Mouse (Mus musculus) retina, adult 2 months (tissue): ENCODE data around the gene Entpd4b.
"Not testable (repeated sequence)": the region's sequence is repeated elsewhere in the genome, so short reads cannot be mapped to it uniquely, and the experiment has no call there.

Source experiments
- DNase-seq: peaks from one replicate; pipeline ENCODE4 v3.0.0-alpha.2; 2012; ENCODE audit warnings: low read depth, low spot score

Gene Entpd4b

DNA sequence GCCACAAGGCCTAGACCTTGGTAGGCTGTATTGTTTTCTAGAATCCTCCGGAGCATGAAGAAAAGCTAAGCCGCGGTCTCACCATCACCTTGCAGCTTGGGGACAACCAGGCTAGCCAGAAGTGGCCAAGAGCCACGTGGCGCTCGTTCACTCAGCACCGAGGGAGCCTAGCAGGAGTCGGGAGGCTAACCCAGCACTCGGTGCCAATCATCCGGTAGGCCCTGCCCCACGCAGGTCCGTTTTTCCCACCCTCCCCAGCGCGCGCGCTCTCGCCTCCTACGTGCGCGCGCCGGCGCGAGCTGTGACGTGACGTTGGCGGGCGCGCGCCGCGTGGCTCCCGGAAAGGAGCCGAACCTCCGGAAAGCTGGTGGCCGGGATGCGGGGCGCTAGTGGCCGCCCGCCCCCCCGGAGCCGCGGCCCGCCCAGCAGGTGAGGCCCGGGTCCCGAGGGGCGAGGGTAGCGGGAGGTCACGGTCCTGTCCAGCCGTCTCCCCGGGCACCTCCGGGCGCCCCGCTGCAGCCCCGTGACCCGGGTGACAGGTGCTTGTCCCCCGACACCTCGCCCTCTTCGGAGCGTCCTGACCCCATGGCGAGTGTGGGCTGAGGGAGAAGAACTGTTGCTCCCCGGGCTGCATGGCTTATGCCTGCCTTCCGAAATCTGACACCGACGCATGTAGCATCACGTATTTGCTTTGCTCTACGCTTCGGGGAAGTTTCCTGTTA, at the start of gene Entpd4b:
Gene Entpd4b (plus strand): TSS at position 315 of the 722 bp plus-strand sequence.
- not testable (repeated sequence) for DNase-seq

DNA sequence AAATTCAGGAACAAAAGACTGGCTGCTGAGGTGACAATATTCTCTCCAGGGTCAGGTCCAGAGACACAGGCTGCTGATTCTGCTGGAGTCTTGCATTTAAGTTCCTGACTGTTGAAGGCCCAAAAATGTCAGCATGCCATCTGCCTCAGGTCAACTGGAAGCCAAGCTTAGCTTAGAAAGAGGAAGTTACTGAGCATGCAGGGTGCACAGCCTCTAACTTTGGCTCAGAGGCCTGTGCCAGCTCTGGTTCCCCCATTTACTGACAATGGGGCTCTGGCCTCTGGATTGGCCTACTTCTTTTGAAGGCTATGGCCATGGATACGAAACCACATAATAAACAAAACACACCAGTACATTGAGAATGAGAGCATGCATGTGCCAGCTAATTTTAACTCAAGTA, 48.2 kb upstream of the Entpd4b start:
- not testable (repeated sequence) for DNase-seq

DNA sequence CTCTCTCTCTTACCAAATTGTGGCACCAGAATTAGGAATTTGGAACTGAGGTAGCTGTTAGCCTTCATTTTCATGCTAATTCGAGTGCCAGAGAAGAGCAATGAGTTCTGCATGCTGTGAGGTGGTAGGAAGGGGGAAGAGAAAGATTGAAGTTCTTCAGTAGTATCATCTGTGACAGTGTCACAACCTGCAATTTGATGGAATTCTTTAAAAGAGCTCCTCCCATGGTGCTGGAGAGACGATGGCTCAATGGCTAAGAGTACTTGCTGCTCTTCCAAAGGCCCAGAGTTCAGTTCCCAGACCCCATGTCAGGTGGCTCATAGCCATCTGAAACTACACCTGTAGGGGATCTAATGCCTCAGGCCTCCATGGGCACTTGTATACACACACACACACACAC, 42.8 kb upstream of the Entpd4b start, which contains the start of gene Gm27179:
Gene Gm27179 (minus strand): TSS at position 101 of the 400 bp plus-strand sequence.
- DNase-seq, result not testable (repeated sequence)

DNA sequence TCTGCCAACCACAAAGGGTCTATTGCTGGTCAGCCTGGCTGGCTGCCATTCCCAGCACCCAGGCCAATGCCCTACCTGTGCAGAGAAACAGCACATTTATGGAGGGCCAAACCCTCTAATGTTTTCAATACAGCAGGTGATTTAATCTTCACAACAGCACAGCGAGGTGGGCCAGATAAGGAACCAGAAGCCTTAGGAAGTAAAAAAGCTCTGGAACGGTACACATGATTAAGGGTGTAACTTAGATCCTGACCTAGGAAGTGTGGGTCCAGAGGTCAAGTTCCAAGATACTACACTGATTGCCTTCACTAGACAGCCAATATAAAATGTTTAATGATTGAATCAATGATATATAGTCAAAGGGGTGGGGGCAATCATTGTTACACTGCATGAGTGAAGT, 34.4 kb upstream of the Entpd4b start:
- not testable (repeated sequence) for DNase-seq

DNA sequence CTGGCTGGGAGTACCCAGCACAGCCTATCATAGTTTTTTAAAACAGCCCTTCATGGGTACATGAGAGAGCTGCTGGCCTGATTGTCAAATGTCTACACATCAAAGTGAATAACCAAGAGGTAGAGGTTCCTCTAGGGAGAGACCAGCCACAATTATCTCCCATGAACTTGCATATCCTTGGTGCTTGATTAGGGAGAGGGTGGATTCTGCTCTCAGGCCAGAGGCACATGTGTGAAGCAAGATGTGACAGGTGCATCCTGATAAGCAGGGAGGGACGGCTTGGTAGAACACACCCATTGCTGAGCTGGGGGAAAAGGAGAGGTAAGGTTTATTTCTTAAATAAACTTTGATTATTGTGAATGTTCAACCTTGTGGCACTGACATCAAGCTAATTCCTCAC, 32.2 kb upstream of the Entpd4b start:
- DNase-seq, result not testable (repeated sequence)

DNA sequence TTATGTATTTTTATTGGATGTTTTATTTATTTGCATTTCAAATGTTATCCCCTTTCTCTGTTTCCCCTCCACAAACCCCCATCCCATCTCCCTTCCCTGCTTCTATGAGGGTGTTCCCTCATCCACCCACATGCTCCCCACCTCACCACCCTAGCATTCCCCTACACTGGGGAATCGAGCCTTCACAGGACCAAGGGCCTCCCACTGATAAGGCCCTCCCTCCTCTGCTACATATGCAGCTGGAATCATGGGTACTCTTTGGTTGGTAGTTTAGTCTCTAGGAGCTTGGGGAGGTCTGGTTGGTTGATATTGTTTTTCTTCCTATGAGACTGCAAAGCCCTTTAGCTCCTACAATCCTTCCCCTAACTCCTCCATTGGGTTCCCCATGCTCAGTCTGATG, 29.0 kb upstream of the Entpd4b start:
- not testable (repeated sequence) for DNase-seq

DNA sequence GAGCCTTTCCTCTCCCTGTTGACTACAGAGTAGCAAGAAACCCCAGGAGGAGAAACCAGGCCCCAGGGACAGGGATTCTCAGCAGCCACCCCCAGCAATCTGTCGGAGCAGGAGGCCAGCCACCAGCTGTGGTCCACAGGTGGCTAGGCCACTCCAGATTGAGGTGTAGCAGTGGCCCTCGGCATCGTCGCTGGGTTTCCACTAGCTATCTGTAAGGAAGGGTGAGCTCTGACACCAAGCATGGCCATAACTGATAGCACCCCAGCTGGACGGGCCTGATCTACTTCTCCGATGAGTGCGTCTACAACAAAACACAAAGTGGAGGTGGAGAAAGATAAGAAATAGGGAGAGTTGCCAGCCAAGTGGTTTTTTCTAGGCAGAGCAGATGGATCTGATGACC, 18.7 kb upstream of the Entpd4b start:
- not testable (repeated sequence) for DNase-seq

DNA sequence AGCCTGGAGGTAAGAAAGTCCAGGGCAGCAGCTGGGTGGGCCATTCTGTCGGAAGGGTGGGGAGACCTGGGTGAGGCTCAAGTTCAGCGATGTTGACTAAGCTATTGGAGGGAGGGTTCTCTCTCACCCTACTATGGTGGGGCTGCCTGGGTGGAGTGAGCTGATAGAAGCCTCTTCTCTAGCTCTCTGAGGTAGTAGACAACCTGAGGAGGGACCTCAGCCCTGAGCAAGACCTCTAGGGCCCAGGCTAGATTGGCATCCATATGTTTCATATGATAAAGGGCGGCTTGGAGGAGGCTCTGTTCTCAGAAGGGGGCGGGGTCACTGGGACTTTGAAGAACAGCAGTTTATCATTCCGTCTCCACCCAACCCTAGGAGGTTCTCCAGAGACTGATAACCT, 15.1 kb upstream of the Entpd4b start:
- not testable (repeated sequence) for DNase-seq

DNA sequence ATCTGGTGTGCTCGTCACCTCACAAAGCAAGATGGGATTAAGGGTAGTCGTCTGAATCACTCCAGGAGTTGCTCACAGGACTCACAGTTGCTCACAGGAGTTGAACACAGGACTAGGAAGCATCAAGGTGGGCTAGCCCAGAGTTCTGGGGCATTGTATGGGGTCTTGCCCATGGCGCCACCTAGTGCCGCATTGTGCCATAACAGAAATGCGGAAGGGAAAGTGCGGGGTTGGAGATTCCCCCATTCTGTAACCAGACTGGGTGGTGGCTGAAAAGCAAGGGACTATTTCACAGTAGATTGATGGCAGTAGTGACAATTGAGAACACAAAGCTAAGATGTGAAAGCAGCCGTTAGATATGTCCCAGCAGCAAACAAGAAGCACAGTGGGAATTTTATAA, 12.5 kb upstream of the Entpd4b start:
- not testable (repeated sequence) for DNase-seq

DNA sequence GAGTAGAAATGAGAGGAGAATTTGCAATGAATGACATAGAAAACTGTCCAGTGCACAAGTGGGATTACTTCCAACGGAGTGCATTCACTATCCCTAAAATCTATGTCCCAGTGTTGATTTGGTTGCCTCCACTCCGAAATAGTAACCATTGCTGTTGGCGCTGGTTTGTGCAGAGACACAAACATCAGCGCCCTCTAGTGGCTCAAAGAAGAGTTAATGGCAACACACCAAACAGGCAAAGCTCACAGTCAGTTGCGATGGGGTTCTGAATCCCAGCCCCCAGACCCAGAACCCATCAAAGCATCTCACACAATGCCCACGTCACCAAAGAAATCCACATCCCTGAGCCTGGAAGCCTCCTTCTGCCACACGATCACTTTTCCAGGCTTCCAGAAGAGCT, 11.2 kb upstream of the Entpd4b start:
- not testable (repeated sequence) for DNase-seq

DNA sequence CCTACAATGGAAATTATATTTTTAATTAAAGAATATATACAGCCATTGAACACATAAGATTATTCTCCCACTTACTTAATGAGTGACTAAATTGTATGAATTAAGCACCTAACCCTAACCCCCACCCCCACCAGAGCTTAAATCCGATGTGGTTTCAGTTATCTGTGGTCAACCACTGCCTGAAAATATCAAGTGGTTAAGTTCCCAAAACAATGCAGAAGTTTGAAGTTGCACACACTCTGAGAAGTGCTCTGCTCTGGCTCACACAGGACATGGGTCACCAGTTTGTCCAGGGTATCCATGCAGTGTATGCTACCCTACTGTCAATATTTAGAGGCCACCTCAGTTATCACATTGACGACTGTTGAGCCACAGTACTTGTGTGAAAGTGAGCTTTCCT, 10.2 kb upstream of the Entpd4b start:
- not testable (repeated sequence) for DNase-seq

DNA sequence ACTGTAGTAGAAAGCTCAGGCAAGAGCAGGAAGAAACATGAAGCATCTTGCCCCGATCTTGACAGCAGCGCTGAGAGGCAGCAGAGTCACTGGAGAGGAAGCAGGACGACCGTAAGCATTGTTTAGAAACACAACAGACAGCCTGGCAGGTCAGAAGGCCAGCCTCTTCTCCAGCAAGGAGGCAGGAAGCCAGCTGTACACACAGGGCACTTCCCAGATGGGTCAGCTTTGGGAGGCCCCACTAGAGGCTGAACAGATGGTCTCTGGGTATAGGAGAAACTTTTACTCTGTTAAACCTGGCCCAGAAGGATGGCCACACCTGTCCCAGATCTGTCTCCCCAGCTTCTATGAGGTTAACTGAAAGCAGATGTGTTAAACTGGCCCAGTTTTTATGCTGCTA, 7.9 kb upstream of the Entpd4b start:
- not testable (repeated sequence) for DNase-seq

DNA sequence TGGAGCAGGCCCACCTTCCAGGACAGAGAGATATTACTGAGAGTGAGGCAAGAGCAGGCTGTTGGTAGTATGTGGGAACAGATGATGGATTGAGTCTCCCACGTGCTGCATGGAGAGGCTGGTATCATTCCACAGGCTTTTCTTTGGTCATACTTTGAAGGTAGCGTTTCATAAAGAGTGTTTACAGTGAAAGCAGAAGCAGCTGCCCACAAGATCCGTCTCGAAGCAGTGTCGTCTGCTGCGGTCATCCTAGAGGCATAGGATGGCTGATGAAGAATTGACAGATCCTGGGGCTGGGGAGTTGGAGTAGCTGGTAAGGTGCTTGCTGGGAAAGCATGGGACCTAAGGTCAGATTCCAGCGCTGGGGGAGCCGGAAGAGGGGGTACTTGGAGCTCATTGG, 1.6 kb downstream of the Entpd4b start:
- not testable (repeated sequence) for DNase-seq

DNA sequence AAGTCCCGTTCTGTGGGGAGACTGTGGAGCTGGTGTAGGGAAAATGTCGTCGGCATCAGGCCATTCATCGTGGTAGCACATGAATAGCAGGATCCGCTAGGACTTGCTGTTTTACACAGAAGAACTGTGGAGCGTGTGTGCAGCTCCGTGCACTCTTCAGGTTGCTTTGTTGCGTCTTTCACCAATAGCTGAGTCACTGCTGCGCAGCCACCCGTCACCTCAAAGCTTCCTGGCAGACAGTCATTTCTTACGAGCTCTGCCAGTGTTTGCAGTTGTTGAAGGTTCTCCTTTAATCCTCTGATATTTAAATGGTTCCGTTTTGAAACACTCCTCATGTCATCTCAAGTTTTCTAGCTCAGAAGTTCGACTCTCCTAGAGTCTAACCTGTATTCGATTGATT, 2.3 kb downstream of the Entpd4b start:
- DNase-seq, result not testable (repeated sequence)
